Mouse (Mus musculus): Measurements from ENCODE around the gene Fam222a.

- no peak for TF ChIP-seq POU5F1 (IDR thresholded peaks at IDR 0.05; ENCODE audit: borderline replicate concordance, low read length)
- TF ChIP-seq CTCF (conservative IDR thresholded peaks at IDR 0.05; ENCODE audit: low read length) = no peak
- TF ChIP-seq NANOG (IDR thresholded peaks at IDR 0.05; ENCODE audit: borderline replicate concordance, low read length) = no peak
Observed at GRCm38 (mm10) chr5:114548976-114549375, 18.8 kb upstream of the Fam222a start.
